Mouse (Mus musculus): ENCODE measurements at regions not wholly inside any gene's neighbourhood (a gene's known extent, or its start where the extent isn't known, plus 50 kb on each side); places are given as distances from the start of the nearest gene placed in this dataset.

DNA sequence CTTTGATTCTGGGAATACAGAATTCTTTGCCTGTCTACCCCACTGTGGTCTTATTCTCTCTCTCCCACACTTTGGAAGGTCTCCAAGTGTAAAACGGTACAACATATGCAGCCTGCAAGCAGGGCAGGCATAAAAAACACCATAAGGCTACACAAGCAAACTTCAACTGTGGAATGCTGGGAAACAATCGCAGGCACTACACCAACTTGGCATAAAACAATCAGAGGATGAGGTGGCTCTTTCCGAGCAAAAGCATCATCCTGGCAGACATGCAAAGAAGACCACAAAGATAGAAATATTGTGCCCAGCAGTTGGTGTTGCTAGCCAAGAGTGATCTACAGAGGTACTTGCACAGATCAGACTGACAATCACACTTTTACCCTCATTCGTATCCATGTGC is 88.0 kb upstream of the Galnt5 start:
- TF ChIP-seq POLR2A (IDR thresholded peaks at IDR 0.05; ENCODE audit: low read depth, low read length) = no peak
- no peak for TF ChIP-seq CTCF (IDR thresholded peaks at IDR 0.05; ENCODE audit: borderline replicate concordance, insufficient read depth, low read length)

All from embryonic fibroblast, embryonic 13.5 days (primary cell).